Mouse (Mus musculus): ENCODE results near the gene Xrn2.

DNA sequence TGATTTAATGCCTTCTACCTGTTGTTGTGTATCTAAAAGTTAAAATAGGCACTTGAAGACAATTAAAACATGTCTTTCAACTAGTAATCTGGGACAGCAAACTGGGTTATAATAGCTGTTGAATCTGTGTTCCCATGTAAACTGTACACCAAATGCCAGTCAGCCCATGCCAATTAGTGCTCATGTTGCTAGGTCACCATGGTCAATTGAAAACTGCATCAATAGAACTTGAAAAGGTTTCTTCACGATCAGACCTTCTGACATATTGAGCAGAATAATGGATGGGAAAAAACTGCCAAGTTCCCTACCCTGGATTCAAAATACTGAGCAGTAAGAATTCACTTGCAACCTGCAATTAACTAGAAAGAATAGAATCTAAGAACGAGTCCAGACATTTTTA, 61.2 kb downstream of the Xrn2 start:
- no peak for TF ChIP-seq CTCF (IDR thresholded peaks at IDR 0.05; ENCODE audit: extremely low read depth, insufficient read depth, low read length)
- no peak for TF ChIP-seq POLR2A (IDR thresholded peaks at IDR 0.05; ENCODE audit: extremely low read depth, insufficient read depth, low read length)

All from cortical plate, adult 2 months (tissue).